Mouse (Mus musculus): ENCODE measurements around the gene Inpp4a.

Inpp4a gene

DNA sequence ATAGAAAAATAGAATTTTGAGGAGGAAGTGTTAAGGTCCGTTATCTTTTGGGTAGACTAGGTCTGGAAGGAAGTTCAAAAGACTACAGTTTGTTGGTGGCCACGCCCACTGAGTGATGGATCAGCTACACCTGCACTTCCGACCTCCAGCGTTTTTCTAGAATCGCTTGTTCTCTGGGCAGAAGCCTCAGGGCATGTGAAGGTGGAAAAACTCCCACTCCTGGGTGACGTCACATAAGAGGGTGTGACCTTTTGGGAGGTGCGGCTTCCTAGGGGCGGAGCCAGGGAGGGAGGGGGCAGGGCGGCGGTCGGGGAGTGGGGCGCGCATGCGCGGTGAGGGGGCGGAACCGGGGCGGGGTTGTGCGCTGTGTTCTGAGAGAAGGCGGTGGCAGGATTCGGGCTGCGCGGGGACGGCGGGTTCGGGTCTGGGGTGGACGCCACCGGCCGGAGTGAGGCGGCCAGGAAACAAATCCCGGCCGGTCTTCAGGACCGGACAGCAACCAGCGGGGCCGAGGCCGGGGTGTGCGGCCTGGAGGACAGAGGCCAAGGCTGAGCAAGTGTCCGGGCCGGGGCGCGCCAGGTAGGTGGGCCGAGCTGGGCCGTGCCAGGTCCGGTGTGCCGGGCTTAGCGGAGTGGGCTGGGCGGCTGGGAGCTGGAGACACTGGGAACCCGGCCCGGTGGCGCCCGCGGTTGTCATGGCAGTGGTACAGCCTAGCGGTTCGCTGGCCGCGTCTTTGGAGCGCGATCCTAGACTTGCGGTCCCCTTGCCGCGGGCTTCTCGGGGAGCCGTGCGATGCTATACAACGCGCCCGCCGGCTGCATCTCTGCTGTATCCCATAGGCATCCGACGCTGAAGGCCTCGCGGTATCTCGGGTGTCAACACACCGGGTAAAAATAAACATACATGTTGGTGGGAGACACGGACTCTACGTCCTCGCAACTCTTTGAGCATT, at the start of gene Inpp4a:
TSS of gene Inpp4a (plus strand) at position 326 of the 952 bp plus-strand sequence.
- peak; percentile 99 for DNase-seq

DNA sequence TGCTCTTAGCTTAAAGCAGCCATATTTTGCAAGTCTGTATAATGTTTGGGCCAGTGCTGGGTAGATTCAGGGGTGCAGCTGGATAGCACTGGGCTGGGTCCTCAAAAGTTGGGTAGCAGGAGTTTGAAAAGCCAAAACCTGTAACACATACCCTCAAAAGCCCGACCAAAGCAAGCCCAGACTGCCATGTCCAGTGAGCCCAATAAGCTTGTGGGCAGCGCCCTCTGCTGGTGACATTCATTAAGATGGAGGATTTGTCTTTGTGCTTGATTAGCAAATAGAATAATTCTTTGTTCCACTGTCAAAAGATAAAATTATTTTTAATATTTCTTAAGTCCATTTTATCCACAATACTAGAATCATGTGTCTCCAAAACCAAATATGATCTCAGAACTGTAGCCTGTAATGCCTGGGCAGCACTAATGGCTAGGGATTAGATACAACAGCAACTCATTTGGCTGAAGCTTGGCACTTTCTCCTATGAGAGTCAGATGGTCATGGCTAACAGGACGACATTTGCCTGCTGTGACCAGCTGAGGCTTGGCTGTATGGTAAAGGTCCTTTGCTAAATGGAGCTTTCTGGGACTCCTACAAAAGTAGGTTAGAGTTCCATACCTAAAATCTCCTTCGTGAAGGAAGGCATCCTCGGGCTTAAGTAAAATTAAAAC, 48.9 kb upstream of the Inpp4a start:
- DNase-seq: peak; percentile 91

DNA sequence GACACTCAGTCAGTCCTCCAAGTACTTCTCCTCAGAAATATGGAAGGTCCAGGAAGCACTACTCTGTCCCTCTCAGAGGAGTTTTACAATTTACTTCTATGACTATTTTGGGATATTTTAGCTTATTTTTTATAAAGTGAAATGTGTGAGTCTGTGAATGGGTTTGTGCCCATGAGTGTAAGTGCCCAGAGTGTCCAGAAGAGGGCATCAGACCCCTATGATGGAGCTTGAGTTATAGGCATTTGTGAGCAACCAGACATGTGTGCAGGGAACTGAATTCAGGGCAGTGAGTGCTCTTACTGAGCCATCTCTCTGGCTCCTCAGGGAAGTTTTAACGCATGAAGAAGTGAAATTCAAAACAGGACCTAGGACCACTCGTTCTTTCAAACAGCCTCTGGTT, 41.2 kb upstream of the Inpp4a start:
- no peak for DNase-seq

DNA sequence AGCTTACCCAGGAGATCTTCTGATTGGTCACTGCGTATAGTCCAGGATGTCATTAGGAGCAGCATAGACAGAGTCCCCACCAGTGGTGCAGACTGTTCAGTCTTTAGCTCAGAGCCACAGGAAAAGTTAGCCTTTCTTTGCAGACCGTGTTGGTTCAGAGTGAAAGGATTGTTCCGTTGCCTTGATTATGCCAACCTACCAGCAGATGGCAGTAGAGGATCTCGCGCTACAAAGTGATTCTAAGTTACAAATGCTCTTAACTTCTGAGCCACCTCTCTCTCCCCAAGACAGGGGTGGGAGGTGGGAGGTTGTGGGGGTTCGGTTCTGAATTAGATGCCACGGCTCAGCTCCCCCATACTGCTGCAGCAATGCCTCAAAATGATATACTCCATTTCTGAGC, 27.2 kb upstream of the Inpp4a start:
- peak; percentile 82 for DNase-seq

DNA sequence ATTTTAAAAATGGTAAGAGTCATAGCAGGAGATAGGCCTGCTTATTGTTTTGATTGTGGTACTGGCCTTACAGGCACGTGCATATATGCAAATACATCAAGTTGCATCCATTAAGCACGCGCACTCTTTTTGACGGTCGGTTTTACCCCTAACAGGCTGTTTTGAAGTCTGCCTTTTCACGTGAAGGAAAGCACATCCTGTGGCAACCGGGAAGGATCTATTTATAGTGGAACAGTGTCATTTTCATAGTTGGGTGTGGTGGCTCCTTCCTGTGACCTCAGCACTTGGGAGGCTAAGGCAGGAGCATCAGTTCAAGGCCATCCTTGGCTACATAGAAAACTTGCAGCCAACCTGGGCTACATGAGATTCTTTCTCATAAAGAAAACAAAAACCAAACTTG, 13.1 kb upstream of the Inpp4a start:
- DNase-seq: peak; percentile 16

DNA sequence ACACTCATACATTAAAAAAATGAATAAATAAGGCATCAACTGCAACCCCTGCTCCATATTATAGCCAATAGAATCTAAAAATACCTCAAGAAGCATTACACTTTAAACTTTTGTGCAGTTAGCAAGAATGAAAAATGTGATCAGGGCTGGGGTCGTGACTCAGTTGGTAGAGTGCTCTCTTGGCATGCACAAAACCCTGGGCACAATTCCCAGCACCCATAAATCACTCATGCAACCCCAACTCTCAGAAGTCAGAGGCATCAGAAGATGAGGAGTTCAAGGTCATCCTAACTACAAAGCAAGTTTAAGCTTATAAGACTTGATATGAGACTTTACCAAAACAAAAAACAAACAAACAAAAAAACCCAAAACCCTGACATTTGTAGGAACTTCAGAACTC, 11.9 kb upstream of the Inpp4a start:
- DNase-seq: peak; percentile 40

DNA sequence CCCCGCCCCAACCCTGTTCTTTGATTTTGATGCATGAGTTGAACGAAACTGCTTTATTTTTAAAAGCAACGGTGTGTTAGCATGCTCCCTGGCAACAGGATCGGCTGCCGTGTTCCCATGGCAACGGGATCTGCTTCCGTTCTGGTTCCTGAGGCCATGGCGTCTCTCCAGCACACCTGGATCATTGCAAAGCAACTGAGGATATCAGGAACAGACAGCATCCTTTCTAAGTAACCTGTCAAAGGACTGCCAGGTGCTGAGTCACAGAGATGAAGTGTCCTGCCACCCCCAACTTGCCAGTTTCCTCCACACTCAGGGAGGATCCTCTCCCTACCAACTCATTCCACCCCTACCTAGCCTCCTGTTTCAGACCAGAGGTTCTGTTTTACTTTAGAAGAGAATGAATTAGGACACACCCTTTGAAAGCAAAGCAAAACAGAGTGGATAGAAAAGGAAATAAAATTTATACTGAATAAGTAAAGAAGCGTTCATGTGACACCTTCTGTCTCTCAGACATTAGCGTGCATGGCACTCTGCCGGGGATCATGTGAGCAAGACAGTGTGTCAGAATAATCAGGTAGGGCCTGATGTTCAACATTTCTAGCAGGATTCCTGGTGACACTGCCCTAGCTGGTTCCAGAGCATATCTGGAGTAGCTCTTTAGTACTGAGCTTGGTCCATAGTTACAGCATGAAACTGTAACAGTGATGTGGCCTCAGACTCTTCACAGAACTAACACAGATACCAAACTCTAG, 11.3 kb upstream of the Inpp4a start:
- peak; percentile 50 for DNase-seq

DNA sequence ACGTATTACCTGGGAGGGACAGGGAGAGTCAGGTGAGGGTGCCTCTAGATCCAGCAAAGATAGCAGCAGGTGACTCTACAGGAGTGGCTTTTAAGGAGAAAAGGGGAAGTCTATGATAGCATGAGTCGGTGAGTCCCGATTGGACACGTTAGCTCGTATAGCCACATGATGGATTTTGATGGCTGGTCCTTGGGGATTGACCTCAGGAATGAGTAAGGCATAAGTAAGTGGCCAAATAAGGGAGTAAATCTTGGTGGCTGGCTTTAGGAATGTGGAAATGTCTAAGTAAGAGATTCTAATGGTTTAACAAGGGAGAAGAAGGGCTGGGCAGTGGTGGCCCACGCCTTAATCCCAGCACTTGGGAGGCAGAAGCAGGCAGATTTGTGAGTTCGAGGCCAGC, 10.7 kb upstream of the Inpp4a start:
- peak; percentile 46 for DNase-seq

DNA sequence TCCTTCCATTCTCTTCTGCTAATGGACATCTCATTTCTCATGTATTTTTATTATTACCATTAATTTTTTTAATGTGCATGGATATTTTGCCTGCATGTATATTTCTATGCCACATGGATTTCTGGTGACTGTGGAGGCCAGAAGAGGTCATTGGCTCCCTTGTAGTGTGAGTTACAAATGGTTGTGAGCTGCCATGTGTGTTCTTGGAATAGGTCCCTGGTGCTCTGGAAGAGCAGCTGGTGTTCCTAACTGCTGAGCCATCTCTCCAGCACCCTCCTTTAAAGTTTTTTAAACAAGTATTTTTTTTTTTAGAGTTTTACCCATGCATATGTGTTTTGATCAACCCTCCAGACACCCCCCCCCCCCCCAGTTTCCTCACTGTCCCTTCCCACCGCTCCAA, 3.3 kb upstream of the Inpp4a start:
- no peak for DNase-seq

DNA sequence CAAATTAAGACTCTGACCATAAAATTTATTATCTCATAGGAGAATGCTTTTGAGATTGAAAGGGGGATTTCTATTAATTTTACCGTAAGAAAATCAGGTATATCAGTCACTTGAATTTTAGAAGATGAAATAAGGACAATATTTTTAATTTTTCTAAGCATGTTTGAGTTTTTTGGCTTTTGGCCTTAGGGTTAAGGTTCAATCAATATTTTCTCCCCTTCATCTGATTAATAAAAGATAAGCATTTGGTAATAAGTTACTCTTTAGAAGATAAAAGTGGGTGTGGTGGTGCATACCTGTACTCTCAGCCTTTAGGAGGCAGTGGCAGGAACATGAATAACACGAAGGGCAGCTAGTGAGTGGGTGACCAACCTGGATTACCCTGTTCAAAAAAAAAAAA, 761 bp upstream of the Inpp4a start:
- no peak for DNase-seq

DNA sequence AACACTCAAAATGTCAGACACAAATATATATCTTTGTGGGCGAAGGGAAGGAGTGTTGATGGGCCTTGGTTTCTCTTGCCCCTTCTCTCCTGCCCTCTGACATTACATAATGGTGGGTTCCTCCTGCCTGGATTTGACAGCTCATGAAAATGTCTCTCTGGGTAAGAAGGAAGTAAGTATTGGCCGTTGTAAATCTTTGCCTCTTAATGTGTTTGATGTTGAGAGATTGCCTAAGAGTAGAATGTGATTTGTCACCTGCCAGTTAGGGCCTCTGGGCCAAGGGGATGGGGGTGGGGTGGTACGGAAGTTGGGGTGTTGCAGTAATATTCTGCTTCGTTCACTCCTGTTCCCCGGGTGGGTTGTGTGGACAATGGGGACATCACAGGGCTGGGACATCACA, 985 bp downstream of the Inpp4a start:
- peak; percentile 91 for DNase-seq

DNA sequence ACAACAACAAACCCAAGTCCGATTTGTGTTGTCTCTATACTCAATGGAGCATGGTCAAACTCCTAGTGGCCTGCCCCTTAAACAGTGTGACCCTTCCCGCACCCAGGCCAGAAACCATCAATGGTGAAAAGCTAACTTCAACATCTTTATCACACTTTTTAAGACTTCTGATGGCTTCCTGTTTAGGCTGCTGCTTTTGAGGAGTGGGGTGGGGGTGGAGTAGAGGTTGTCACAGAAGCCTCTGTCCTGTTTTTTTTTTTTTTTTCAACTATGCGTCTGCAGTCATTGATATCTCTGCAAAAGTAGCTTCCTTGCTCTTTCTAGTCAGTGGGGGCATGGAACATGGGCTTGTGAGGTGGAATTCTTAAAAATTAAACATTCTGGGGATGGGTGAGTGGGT, 3.1 kb downstream of the Inpp4a start:
- no peak for DNase-seq

DNA sequence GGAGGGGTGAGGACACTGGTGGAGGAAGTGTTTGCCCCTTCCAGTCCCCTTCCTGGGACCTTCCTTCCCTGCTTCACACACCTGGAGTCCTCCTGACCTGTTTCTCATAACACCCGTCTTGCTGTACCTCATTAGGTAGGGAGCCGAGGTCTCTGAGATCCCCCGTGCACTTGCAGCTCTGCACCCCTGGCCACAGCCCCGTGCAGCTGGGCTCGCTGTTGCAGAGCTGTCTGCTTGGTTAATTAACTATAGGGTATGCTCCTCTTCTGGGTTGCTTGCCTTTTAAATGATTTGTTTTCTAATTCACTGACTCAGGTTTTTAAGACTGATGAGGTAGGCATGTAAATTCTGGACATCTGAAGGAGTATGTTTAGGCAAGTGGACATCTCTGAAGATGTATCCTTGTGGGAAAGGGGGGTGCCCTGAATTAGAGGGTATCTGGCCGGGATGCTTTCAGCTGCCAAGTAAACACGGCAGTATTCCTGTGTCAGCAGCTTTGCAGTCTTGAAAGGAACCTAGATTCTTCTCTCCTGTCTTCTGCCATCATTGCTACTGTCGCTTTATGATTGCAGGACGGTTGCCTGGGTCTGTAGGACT, 6.1 kb downstream of the Inpp4a start:
- DNase-seq: no peak

DNA sequence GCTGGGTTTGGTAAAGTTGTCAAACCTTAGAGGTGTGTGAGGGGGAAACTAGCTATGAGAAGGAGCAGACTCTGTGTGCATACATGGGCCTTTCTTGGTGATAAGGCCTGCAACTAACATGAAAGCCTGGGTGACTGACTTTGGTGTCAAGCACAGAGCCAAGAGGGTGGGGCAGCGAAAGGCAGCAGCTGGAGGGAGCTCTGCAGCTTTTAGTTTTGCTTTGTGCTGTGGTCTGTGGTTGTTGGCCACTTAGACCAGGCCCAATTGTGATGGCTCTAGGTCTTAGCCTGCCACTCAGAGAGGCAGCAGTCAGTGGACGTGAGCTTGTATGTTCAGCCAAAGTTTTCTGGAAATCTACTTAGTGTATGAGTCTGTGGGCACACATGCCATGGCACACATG, 7.9 kb downstream of the Inpp4a start:
- DNase-seq: peak; percentile 93

DNA sequence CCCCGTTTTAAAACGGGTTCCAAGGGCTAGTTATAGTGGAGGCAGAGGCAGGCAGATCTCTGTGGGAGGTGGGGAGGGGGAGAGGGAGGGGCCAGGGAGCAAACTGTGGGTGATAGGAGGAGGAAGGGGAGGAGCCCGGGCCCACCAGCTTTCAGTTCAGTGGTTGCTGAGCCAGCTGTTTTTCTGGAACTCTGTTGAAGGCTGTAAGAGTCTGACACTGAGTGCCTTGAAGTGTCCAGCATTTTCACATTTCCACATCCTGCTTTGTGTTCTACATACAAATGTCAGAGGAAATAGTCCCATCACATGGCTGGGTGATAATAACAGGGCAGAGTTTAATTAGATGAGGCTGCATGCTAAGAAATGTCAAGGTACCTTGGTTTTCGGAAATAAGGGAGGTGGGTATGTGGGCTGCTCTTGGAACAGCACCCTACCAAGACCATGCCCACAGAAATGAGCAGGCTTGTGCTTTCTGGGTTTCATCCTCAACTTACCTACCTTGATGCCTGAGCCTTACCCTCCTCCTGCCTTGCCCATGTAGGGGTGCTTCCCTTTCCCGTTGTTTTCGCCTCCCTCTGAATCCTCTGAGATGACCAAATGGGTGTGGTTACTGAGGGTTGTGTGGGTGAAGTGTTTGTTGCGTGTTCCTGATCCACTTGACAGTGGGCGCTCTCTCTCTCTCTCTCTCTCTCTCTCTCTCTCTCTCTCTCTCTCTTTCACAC, 8.5 kb downstream of the Inpp4a start:
- DNase-seq: no peak

DNA sequence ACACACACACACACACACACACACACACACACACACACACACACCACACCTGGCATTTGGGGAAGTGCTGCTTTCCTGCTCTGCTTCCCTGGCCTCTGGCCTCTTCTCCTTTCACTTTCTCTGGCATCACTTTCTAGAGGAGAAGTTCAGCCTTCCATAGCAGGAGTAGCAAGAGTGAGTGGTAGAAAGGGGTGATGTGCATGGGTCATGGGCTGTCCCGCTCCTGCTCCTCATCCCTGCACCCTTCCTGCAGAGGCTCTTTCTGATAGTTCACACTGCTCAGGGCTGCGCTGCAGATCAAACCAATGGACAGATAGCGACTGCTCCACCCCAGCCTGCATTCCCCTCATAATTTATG, 9.1 kb downstream of the Inpp4a start:
- DNase-seq: no peak

DNA sequence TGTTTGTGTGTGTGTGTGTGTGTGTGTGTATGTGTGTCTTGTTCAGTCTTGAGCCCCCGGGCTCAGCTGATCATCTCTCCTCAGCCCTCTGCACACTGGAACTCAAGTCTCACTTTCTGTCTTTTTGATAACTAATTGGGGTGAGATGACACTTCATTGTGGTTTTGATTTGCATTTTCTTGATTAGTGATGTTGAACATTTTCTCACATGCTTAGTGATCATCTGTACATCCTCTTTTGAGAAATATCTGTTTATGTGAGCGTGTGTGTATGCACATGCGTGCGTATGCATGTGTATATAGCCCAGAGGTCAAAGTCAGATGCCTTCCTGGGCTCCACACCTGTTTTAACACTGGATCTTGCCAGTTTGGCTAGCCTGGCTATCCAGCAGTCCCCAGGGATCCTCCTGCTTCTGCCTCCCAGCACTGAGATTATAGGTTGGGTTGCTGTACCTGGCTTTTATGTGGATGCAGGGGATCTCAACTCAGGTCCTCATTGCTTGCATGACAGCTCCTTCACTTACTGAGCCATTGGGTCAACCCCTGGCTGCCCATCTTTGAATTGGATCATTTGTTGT, 10.4 kb downstream of the Inpp4a start:
- DNase-seq: no peak

DNA sequence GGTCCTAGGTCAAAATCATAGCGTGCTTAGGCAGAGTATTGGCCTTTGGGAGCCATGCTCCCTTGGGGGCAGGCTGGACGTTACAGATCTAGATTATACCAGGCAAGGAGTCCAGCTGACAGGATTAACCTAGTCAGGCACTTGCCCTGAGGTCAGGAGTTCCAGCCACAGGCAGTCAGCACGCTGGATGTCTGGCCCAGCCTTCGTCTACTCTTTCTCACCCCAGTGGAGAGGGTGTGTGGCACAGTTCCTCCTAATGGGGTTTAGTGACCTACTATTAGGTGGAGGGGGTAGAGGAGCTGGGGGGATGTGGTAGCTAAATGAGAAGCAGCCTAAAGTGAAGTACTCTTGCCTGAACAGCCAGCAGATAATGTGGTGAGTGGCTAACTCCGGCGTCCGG, 14.7 kb downstream of the Inpp4a start:
- no peak for DNase-seq

DNA sequence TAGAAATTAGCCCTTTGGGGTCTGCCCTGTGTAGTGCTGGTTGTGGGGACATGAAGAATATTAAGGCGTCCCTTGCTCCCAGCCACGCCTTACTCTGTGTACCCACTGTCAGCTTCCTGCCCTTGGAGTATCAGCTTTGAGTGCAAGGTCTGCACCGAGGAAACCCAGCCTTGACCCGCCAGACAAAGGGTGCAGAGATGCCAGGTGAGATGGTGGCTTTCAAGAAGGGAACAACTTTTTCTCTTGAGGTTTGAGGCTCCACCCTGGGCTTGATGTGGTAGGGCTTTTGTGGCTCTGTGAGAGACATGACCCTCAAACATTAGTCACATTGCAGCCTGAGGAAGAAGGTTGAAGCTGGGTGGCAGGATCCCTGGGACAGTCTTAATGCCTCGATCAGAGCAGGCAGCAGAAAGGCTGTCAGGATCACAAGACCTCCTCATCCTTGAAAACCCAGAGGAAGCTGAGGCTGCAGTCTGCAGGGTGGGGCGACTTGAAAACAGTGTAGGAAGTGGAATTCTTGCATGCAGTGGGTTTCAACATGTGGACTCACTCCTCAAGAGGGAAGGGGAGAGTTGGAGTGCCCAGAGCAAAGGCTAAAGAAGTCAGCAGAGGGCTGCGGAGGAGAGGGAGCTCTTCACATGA, 18.1 kb downstream of the Inpp4a start:
- DNase-seq: peak; percentile 95

DNA sequence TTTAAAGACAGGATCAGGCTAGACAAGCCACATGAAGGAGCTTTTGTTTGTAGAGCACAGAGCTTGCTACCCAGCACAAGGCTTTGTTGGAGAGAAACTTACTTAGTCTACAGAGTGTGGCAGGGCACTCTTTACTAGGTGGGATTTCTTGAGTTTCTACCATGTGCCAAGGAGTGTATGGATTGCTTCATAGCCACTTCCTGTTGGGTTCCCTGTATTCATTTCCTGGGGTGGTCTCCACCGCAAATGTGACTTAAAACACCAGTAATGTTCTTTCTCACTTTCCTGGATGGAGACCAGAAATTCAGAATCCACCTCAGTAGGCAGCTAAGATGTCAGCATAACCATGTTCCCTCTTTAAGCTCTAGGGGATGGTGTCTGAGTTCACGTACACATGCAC, 18.9 kb downstream of the Inpp4a start:
- DNase-seq: no peak

DNA sequence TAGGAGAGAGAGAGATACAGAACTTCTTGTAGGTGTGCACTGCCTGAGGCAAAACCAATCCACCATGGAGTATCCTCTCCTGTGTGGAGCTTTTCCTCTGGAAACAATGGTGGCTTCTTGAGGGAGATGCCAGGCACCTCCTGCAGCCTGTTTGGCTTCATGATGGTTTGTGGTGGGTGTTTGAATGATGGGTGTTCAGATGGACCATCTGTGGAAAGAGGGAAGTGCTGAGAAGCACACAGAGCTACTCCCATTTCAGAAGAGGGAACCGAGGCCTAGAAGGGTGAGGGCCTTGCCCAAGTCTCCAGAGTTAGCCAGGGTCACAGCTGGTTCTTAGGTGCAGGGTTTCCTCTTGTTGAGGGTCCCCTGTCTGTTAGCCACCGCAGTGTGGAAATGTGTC, 23.0 kb downstream of the Inpp4a start:
- peak; percentile 94 for DNase-seq

DNA sequence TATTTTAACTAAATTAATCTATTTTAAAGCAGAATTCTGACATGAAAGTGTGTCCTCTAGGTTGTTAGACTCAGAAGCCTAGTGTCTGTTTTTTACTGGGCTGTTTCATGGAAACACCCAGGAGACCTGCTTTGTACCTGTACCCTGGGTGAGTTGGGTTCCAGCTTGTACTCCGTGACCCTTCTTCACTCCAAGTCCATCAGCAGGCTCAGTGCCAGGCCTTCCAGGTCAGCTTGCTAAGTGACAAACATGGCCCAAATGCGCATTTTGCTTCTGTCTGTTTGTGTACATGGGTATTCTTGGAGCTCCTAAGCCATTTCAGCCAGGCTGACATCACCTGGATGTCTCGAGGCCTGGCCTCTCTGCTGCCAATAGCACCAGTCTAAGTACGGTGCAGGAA, 23.5 kb downstream of the Inpp4a start:
- no peak for DNase-seq
